Mouse (Mus musculus): ENCODE data around the gene Ptpdc1. TPM values are rescaled to one million over a fixed set of nuclear protein-coding genes. Genes with fewer than 3 reads are reported as not detected.

Ptpdc1 gene
- polyA plus RNA-seq, 1 experiment: 2.9 TPM

GRCm38 (mm10) chr13:48657791-48658190 is 32.3 kb upstream of the Ptpdc1 start:
- no peak for TF ChIP-seq CTCF (IDR thresholded peaks at IDR 0.05; ENCODE audit: low read depth, low read length)
- TF ChIP-seq POLR2A (IDR thresholded peaks at IDR 0.05; ENCODE audit: borderline replicate concordance, low read depth, low read length): no peak
- H3K27ac ChIP-seq (ENCODE audit: insufficient read depth, low read depth, low read length): no peak overlapping the region

DNA sequence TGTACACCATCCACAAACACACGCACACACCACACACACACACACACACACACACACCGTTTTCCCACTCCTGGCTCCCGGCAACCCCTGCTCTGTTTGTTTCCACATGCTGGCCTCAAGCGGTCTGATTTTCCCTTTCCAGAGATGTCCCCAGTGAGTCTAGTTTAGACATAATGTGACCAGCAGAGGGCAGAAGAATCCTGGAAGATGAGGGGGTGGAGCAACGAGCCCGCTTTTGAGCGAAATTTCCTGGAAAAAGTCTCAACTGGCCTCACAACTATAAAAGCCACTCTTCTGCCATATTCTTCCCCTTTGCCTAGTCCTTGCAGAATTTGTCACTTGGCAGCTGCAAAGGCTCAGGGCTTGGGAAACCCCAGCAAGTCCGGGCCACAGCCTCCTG is 30.2 kb upstream of the Ptpdc1 start:
- Histone ChIP-seq H3K4me1 (ENCODE audit: control insufficient read depth, insufficient read depth, low read length) (no peaks in the 10 kb centered on the region), H3K4me3 (ENCODE audit: insufficient read depth, low read length) (no peak overlapping the region), H3K27ac (ENCODE audit: insufficient read depth, low read depth, low read length) (no peak overlapping the region)
- peak; percentile 61; the same call in 1 of the 2 replicates for TF ChIP-seq CTCF (IDR thresholded peaks at IDR 0.05; ENCODE audit: low read depth, low read length)
- TF ChIP-seq POLR2A (IDR thresholded peaks at IDR 0.05; ENCODE audit: borderline replicate concordance, low read depth, low read length): no peak

More at GRCm38 (mm10) chr13:48657791-48658190, 32.3 kb upstream of the Ptpdc1 start:
- no peaks in the 10 kb centered on the region for H3K4me1 ChIP-seq (ENCODE audit: control insufficient read depth, insufficient read depth, low read length)
- no peak overlapping the region for H3K4me3 ChIP-seq (ENCODE audit: insufficient read depth, low read length)

DNA sequence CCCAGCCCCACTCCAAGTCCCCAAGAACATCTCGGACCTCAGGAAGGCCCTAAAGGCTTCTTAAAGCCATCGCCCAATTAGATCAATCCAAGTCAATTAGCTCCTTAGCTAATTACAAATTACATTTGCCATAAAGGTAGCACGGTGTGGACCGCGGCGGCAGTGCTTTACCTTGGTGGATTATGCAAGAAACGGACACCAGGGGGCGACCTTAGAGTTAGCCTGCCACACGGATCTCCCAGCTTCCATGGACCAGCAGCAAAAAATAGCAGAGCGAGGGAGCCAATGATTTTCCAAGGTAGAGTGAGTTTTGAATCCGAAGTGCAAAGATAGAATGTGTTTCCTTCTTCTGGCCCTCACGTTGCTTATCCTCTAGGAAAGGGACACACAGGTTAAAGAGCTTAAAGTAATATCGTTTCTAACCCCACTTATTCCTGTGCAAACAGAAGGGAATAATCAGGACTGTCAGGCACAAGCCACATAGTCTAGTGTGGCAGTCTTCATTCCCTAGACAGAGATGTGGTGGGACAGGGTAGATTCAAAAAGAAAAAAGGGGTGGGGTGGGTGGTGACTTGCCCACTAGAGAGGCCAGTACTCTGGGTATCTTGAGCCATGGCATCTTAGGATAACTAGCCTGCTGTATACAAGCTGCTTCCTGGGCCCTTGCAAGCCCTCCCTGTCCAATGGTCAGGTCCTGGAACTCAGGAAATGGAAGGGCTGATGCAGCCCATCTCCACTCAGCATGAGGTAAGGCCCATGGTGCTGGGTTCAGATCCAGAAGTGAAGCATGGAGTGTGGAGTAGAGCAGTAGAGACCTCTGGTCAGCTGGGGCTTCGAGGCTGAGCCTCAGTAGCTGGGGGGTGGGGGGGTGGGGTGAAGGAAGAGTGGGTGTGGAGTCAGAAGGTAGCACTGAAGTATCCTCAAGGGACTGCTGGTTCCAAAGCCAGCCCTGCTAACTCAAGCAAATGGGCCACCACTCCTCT is 28.6 kb upstream of the Ptpdc1 start:
- TF ChIP-seq CTCF (IDR thresholded peaks at IDR 0.05; ENCODE audit: low read depth, low read length): peak; percentile 77
- TF ChIP-seq POLR2A (IDR thresholded peaks at IDR 0.05; ENCODE audit: borderline replicate concordance, low read depth, low read length): no peak
- Histone ChIP-seq H3K4me3 (ENCODE audit: insufficient read depth, low read length) (no peak overlapping the region), H3K27ac (ENCODE audit: insufficient read depth, low read depth, low read length) (no peak overlapping the region), H3K4me1 (ENCODE audit: control insufficient read depth, insufficient read depth, low read length) (no peaks in the 10 kb centered on the region)

- Histone ChIP-seq H3K4me1 (ENCODE audit: control insufficient read depth, insufficient read depth, low read length) (no peaks in the 10 kb centered on the region), H3K27ac (ENCODE audit: insufficient read depth, low read depth, low read length) (no peak overlapping the region), H3K4me3 (ENCODE audit: insufficient read depth, low read length) (no peak overlapping the region)
- TF ChIP-seq CTCF (IDR thresholded peaks at IDR 0.05; ENCODE audit: low read depth, low read length): no peak
Measured at GRCm38 (mm10) chr13:48651132-48652065, 25.9 kb upstream of the Ptpdc1 start.

DNA sequence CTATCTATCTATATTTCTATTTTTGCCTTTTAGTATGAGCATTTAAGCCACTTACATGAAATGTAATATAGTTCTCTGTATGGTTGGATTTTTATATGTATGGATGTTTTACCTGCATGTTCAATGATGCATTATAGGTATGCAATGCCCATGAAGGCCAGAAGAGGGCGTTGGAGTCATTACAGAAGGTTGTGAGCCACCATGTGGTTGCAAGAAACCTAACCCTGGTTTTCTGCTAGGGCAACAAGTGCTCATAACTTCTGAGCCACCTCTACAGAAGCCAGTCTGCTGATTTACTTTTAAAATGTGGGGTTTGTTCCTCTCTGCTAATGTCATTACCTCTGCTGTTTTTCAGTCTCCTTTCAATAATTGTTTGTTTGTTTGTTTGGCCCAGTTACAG is 25.2 kb upstream of the Ptpdc1 start:
- no peak overlapping the region for H3K4me3 ChIP-seq (ENCODE audit: insufficient read depth, low read length)
- no peak overlapping the region for H3K27ac ChIP-seq (ENCODE audit: insufficient read depth, low read depth, low read length)
- TF ChIP-seq CTCF (IDR thresholded peaks at IDR 0.05; ENCODE audit: low read depth, low read length) (no peak), POLR2A (IDR thresholded peaks at IDR 0.05; ENCODE audit: borderline replicate concordance, low read depth, low read length) (no peak)
- no peaks in the 10 kb centered on the region for H3K4me1 ChIP-seq (ENCODE audit: control insufficient read depth, insufficient read depth, low read length)

DNA sequence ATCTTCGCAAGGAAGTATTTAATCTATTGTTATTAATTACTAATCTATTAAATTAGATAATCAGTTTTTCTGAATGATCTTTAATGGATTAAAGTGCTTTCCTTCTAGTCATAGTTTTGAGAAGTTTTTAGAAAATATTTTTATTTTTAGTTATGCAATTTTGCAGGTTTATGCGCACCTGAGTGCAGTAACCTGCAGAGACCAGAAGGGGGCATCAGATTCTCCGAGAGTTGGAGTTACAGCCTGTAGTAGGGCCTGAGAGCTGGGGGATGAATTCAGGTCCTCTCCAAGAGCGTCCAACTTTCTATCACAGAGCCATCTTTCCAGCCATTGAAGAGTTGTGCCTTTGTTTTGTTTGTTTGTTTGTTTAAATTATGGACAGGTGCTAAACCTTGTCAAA is 21.2 kb upstream of the Ptpdc1 start:
- Histone ChIP-seq H3K4me1 (ENCODE audit: control insufficient read depth, insufficient read depth, low read length) (peaks cover 8% of the 10 kb centered on the region), H3K27ac (ENCODE audit: insufficient read depth, low read depth, low read length) (no peak overlapping the region), H3K4me3 (ENCODE audit: insufficient read depth, low read length) (no peak overlapping the region)
- TF ChIP-seq CTCF (IDR thresholded peaks at IDR 0.05; ENCODE audit: low read depth, low read length) (no peak; the same call in 1 of the 2 replicates), POLR2A (IDR thresholded peaks at IDR 0.05; ENCODE audit: borderline replicate concordance, low read depth, low read length) (no peak)

- TF ChIP-seq CTCF (IDR thresholded peaks at IDR 0.05; ENCODE audit: low read depth, low read length) (no peak), POLR2A (IDR thresholded peaks at IDR 0.05; ENCODE audit: borderline replicate concordance, low read depth, low read length) (no peak)
Measured at GRCm38 (mm10) chr13:48643991-48644390, 18.5 kb upstream of the Ptpdc1 start.

DNA sequence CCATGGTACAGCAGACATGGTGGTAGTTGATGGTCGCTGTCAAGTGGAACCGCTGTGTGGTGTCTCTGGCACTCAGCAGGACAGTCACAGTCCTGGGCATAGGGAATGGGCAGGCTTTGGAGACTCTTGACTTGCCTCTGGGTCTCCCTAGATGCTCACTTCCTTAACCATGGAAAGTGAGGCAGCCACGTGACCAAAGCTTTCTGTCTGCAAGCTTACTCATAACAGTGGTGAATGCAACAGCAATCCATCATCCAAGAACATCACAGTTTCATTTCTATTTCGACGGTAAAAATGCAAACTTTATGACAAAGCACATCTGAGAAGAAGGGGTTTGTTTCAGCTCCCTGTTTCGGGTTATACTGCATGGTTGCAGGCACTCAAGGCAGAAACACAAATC is 17.6 kb upstream of the Ptpdc1 start:
- Histone ChIP-seq H3K4me1 (ENCODE audit: control insufficient read depth, insufficient read depth, low read length) (peaks cover 8% of the 10 kb centered on the region), H3K27ac (ENCODE audit: insufficient read depth, low read depth, low read length) (no peak overlapping the region), H3K4me3 (ENCODE audit: insufficient read depth, low read length) (no peak overlapping the region)
- TF ChIP-seq CTCF (IDR thresholded peaks at IDR 0.05; ENCODE audit: low read depth, low read length) (no peak), POLR2A (IDR thresholded peaks at IDR 0.05; ENCODE audit: borderline replicate concordance, low read depth, low read length) (no peak)

More at GRCm38 (mm10) chr13:48643991-48644390, 18.5 kb upstream of the Ptpdc1 start:
- Histone ChIP-seq H3K4me3 (ENCODE audit: insufficient read depth, low read length) (no peak overlapping the region), H3K27ac (ENCODE audit: insufficient read depth, low read depth, low read length) (no peak overlapping the region), H3K4me1 (ENCODE audit: control insufficient read depth, insufficient read depth, low read length) (peaks cover 8% of the 10 kb centered on the region)

- H3K4me3 ChIP-seq (ENCODE audit: insufficient read depth, low read length): no peak overlapping the region
- H3K4me1 ChIP-seq (ENCODE audit: control insufficient read depth, insufficient read depth, low read length): peaks cover 5% of the 10 kb centered on the region; the same call in 1 of the 2 replicates
- no peak for TF ChIP-seq POLR2A (IDR thresholded peaks at IDR 0.05; ENCODE audit: borderline replicate concordance, low read depth, low read length)
- no peak for TF ChIP-seq CTCF (IDR thresholded peaks at IDR 0.05; ENCODE audit: low read depth, low read length)
- no peak overlapping the region for H3K27ac ChIP-seq (ENCODE audit: insufficient read depth, low read depth, low read length)
Measured at GRCm38 (mm10) chr13:48639570-48639969, 14.1 kb upstream of the Ptpdc1 start.

Measured in bone marrow macrophage, adult 2 months (primary cell).